Mouse (Mus musculus) gastrocnemius, adult 2 months (tissue): Measurements from ENCODE around the gene Rin2. TPM values are rescaled to one million over a fixed set of nuclear protein-coding genes. Genes with fewer than 3 reads are reported as not detected.

ENCODE experiments used
- DNase-seq: peaks from one replicate; pipeline ENCODE4 v3.0.0; 2022
- H3K27ac ChIP-seq: fragments of 200-600 bp; 2 replicates; pipeline ENCODE4 v1.8.1; 2022; ENCODE audit warnings: mild to moderate bottlenecking
- H3K4me3 ChIP-seq: fragments of 200-600 bp; 2 replicates; pipeline ENCODE4 v1.8.1; 2022; ENCODE audit warnings: mild to moderate bottlenecking, moderate library complexity
- CTCF ChIP-seq: fragments of 200-600 bp; IDR thresholded peaks from 2 replicates; pipeline ENCODE4 v1.8.1; 2022; ENCODE audit warnings: antibody characterized with exemption, mild to moderate bottlenecking, moderate library complexity
- intact Hi-C: fragments of 180-260 bp; cut with DNase I; formaldehyde crosslinking; loops from one replicate; pipeline ENCODE4 v1.15.1; 2025
- total RNA-seq, 2 experiments: library from RNA; stranded (reverse); gene quantifications; 2 replicates each; pipeline ENCODE4 v1.2.3; 2021

Gene Rin2
- total RNA-seq, 2 experiments from 2014 or later: 10.3 to 11.5 TPM

DNA sequence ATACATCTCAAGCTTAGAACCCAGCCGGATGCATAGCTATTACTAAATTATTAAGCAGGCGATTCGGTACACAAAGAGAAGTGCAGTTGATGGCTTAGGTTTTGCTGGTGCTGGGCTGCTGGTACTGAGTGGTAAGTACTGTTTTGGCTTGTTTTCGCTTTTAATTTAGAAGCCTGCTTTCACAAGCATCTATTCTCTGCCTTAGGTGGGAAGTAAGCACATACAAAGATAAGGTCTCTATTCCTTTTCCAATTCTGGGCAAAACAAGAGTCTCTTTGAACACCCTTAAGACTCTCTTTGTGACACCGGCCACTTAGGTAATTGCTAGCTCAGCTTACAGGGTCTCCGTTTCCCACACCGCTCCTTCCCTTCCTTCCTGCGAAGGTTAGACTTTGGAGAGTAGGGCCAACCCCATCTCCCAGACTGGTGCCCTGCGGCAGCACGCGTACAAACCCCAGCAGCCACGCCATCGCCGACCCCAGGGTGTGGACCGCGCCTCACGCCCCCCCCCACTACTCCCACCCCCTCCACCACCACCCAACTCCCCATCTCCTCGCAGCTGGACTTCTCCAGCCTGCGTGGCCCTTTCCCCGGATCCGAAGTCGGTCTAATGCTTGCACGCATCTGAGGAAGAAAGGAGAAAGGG lies 396 bp upstream of the Rin2 start:
- TF ChIP-seq CTCF: no peak
- intact Hi-C loops: no loop called here

DNA sequence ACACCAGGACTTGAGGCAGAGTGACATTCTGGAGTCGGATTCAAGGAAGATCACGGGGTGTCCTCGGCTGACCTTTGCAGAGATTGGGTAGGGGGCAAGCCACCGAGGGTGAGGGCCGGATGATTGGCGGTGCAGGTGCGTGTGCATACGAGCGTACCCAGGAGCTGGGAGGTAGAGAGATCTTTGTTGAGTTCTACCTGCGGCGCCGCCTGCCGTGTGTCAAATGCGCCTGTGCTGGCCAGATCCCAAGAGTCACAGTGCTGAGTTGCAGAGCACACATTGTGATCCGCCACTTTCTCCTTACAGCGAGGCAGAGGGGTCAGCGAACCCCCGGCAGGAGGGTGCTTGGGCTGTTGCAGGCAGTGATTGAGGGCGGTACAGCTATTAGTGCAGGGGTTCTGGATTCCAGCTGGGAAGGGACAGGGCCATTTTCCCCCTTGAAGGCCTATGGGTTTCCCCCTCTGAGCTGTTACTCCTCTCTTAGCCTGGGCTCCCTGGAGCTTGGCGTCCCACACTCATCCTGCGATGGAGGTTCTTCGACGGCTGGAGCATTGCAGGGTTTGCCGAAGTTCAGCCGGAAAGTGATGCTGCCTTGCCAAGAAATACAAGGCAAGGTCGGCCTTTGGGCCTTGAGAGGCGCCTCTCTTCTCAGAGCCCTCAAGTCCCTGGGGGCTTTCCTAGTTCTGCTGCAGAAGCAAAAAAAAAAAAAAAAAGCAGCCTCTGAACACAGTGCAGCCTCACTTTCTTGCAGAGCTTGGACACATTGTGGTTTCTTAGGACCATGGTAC lies 935 bp downstream of the Rin2 start:
- intact Hi-C loops: no loop called here
- DNase-seq: peak; percentile 32
- no peak for TF ChIP-seq CTCF

More for the DNA sequence above, 396 bp upstream of the Rin2 start:
- H3K27ac ChIP-seq: peak overlapping the region; percentile 46
- peak overlapping the region; percentile 91 for H3K4me3 ChIP-seq
- DNase-seq: no peak

DNA sequence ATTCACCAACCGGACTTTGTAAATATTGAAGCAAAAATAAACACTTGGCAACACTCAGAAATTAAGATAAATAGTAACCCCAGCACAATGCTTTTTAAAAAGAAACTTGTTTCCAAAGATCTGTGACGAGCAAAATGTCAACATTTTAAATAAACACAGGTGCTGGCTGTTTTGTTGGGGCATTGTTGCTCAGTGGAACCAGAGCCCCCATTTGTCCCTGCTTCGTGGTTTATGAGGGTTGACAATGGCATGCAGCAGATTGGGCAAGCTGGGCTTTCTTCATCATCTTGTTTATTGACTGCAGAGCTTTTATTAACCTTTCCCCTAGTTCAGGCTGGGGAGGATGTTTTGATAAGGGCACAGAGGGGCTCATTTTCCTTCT lies 1.5 kb downstream of the Rin2 start:
- intact Hi-C loops: no loop called here
- Histone ChIP-seq H3K4me3 (no peak overlapping the region; the same call in 1 of the 2 replicates), H3K27ac (no peak overlapping the region)
- no peak for DNase-seq
- TF ChIP-seq CTCF: no peak

More for the DNA sequence above, 935 bp downstream of the Rin2 start:
- peak overlapping the region; percentile 91 for H3K4me3 ChIP-seq
- H3K27ac ChIP-seq: peak overlapping the region; percentile 46

DNA sequence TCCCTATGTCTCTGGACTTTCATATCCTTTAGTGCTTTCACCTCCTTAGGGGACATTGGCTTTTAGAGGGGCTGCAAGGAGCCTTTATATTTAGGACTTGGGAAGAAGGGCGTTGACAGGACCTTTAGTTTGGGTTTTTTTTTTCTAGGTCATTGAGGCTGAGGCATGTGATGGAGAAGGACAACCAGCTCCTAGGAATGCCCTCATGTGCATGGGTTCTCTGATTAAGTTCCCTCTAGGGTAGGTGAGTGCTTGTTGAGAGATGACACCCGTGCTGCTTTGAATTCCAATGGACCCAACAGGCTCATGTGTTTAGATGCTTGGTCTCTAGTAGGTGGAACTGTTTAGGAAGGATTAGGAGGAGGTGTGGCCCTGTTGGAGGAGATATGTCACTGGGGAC lies 1.9 kb downstream of the Rin2 start:
- no peak overlapping the region for H3K27ac ChIP-seq
- DNase-seq: no peak
- TF ChIP-seq CTCF: no peak
- no peak overlapping the region for H3K4me3 ChIP-seq
- intact Hi-C loops: no loop called here

DNA sequence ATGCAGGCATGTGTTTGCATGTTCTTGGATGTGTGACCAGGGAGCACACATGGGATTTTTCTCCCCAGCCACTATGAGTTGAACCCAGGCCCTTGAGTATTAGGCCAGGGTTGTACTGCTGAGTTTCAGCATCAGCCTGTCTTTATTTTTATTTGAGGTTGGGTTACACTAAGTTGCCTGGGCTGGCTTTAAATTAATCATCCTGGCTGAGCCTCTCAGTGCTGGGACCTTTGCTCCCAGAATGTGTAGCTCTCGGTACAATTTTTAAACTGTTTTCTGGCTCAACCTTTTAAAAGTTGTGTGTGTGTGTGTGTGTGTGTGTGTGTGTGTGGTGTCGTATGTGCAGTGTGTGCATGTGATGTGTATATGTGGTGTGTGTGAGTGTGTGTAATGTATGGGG lies 5.1 kb downstream of the Rin2 start:
- H3K27ac ChIP-seq: no peak overlapping the region
- TF ChIP-seq CTCF: no peak
- DNase-seq: no peak
- intact Hi-C loops: no loop called here
- no peak overlapping the region for H3K4me3 ChIP-seq

DNA sequence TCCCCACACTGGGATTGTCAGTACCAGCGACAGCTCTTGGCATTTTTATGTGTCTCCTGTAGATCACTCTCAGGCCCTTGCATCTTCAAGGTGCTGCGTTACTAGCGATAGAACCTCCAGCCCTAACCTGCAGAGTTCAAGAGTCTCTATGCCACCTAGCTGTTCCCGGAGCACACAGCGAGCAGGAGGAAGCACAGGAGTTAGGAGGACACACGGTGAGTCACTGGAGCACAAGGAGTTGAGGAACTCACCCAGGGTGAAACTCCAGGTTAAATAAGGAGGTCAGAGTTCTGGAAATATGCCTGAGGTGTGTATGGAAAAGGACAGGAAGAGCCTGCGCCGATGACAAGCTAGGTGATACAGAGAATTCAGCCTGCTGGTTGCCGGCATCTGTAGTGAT lies 5.7 kb downstream of the Rin2 start:
- intact Hi-C loops: no loop called here

DNA sequence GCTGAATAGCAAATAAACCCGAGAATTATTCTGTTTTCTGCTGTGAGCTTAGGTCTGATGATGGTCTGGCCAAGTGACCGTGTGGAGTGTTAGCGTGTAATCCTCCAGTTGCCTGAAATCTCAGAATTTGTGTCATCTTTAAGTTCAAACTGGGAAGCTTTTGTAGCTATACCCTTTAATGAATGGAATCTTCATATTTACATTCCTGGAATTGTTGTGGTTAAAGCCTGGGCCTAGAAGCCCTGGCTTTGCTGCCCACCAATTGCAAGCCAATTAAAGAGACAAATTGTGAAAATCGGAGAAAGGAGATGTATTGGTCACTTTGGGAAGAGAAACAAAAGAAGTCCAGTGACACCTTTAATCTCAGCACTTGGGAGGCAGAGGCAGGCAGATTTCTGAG lies 6.6 kb downstream of the Rin2 start:
- Histone ChIP-seq H3K27ac (no peak overlapping the region), H3K4me3 (no peak overlapping the region)
- TF ChIP-seq CTCF: no peak
- intact Hi-C loops: no loop called here
- DNase-seq: no peak

More for the DNA sequence above, 5.7 kb downstream of the Rin2 start:
- no peak overlapping the region for H3K4me3 ChIP-seq
- H3K27ac ChIP-seq: no peak overlapping the region
- no peak for TF ChIP-seq CTCF
- DNase-seq: no peak

DNA sequence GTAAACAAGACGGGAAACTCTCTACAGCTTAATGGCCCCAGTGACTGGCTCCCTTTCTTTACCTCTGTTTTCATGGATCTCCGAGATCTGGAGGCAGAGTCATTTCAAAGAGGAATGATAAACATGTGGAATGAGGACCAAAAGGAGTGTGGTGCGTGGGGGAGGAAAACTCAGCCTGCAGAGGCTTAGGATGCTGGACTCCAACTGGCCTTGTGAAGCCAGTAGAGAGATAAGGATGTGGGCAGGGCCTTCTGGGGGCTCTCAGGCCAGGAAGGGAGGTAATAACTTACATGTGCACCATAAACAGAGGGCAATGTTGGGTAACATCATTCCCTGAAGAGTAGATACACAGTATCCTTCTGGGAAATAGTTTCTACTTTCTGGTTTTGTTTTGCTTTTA lies 7.9 kb downstream of the Rin2 start:
- no peak overlapping the region for H3K27ac ChIP-seq
- TF ChIP-seq CTCF: no peak
- H3K4me3 ChIP-seq: no peak overlapping the region
- no peak for DNase-seq
- intact Hi-C loops: no loop called here

DNA sequence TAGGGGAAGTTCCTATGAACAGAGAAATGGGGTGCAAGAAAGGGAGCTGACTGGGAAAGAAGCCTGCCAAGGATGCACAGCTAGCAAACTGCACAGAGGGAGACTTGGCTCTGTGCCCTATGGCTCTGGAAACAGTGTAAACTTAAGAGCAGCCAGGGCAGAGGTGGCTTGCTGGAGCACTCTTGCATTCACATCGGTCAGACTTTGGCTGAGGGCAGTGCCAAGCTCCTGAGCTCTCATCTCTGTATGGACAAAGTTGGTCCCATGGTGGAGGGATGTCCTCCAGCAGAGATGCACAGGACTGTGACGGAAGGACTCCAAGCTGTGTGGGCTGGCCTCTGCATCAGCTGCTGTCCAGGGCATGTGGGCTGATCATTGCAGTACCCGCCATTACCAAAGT lies 8.5 kb downstream of the Rin2 start:
- no peak overlapping the region for H3K27ac ChIP-seq
- intact Hi-C loops: no loop called here
- H3K4me3 ChIP-seq: no peak overlapping the region
- no peak for TF ChIP-seq CTCF
- DNase-seq: no peak

DNA sequence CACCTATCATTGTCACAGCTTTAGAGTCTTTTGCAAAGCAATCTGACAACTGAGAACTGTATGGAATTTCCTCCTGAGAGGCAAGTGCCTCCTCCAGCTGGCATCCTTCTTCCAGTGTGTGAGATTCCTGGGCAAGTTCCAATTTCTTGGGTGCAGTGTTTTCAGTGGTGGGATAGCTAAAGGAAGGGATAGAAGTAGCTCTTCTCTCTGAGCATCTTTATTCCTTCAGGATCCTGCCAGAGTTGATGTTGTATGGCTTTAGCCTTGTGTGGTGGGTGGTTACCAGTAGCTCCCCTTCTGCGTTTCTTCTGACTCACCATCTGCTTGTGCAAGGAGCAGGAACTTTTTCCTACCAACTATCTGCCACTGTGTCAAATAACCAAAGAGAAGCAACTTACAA lies 9.1 kb downstream of the Rin2 start:
- no peak overlapping the region for H3K27ac ChIP-seq
- no peak for DNase-seq
- H3K4me3 ChIP-seq: no peak overlapping the region
- TF ChIP-seq CTCF: no peak
- intact Hi-C loops: no loop called here

DNA sequence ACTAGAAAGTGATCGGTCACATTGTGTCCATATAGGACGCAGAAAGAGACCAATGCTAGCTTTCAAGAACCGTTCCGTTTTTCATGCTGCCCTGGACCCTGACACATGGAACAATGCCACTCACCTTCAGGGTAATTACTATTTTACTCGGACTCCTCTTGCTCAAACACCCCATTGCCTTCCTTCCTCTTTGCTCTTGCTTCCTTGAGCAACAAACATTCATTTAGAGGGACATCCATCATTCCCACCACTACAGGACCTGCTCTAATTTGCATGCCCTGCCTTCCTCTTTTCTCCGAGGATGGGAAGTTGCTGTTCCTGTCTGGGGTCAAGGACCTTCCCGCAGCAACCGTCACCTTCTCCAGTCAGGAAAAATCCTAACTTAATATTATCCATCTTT lies 9.9 kb downstream of the Rin2 start:
- intact Hi-C loops: no loop called here
- DNase-seq: no peak
- no peak for TF ChIP-seq CTCF

DNA sequence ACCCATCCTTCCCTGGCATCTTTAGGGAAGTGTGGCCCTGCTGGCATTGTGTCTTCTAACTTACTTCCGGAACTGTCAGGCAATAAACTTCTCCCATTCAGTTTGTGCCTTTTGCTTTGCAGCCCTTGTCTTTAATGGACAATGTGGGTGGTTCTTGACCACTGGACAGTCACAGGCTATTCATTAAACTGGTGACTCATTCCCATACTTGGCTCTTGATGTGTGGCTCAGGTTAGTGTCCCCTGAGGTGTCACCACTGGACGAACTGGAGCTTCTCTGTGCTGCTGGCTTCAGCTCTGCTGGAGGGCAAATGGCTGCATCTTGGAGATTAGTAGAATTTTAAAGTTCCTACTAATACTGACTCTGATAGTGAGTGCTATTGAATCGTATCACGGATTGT lies 11.0 kb downstream of the Rin2 start:
- no peak for DNase-seq
- Histone ChIP-seq H3K27ac (no peak overlapping the region), H3K4me3 (no peak overlapping the region)
- no peak for TF ChIP-seq CTCF
- intact Hi-C loops: no loop called here

More for the DNA sequence above, 9.9 kb downstream of the Rin2 start:
- H3K4me3 ChIP-seq: no peak overlapping the region
- H3K27ac ChIP-seq: no peak overlapping the region

DNA sequence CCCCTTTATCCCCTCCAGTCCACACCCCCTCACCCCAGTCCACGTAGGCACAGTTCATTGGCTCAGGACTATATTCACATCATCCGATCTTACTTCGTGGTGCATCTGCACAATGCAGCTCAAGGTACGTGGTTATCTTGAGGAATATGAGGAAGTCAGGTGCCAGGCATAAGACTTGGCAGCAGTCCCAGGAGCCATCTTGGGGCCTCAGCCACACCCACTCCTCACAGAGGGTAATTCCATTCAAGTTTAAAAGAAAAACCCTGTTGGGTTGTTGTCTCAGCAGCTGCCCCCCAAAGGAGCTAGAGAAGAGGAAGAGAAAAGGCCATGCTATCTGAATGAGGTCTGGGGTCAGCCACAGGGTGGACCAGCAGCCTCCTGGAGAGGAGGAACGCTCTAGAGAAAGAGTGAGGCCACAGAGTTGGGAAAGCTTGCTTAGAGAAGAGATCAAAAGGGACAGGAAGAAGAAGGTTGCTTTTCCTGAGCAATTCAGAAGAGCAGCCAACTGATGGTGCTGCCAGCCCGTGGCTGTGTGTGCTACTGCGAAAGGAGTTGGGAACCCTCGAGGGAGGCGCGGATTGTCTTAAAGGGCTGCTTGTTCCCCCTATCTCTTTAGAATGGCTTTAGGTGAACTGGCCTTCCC lies 16.5 kb downstream of the Rin2 start:
- TF ChIP-seq CTCF: no peak
- intact Hi-C loops: no loop called here

More for the DNA sequence above, 16.5 kb downstream of the Rin2 start:
- no peak overlapping the region for H3K27ac ChIP-seq
- DNase-seq: no peak
- H3K4me3 ChIP-seq: no peak overlapping the region
